Mouse (Mus musculus): ENCODE data around the gene Xrcc5. TPM values are rescaled to one million over a fixed set of nuclear protein-coding genes. Genes with fewer than 3 reads are reported as not detected.

The Xrcc5 gene
- 28.2 TPM for polyA plus RNA-seq (2017; shearing (Covaris generic))

GRCm38 (mm10) chr1:72307317-72307798 is at the start of gene Xrcc5:
Gene Xrcc5, plus strand, starts transcription at chr1:72307421.

DNA sequence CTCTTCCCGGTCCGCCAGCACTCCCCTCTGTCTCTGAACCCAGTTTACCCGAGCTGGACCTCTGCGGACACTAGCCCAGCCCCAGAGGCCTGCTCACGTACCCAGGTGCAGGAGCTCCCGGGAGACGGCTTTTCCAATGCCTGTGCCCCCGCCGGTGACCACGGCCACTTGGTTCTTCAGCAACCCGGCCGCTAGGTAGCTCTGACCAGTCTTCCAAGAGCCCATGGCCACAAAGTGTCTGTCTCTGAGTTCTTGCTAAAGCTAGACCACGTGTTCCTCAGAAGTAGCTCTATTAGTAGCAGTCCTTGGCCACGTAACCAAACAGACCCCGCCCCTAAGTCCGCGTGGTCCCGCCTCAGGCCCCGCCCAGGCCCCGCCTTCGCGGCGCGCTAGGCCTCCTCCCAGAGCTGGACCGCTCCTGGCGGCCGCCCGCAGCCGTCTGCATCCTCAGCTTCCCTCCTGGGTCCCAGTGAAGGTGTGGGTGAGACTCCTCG is 23.2 kb upstream of the Xrcc5 start, which contains the start of the genes Pecr and Tmem169:
Pecr (minus strand) TSS at position 323 of the 494 bp plus-strand sequence.
Tmem169 (plus strand) TSS at position 378 of the 494 bp plus-strand sequence.

Other genes with a start within 250 kb of the Xrcc5 start
- 1.2 TPM for gene Mreg, start 95.1 kb upstream of the Xrcc5 start, polyA plus RNA-seq (2017; shearing (Covaris generic))
- 7.2 TPM for gene Pecr, start 23.1 kb upstream of the Xrcc5 start, polyA plus RNA-seq (2017; shearing (Covaris generic))
- not detected for gene Tmem169, start 23.1 kb upstream of the Xrcc5 start, polyA plus RNA-seq (2017; shearing (Covaris generic))
- gene March4, start 229.5 kb downstream of the Xrcc5 start, polyA plus RNA-seq (2017; shearing (Covaris generic)): not detected

Measured in effector memory CD4-positive, alpha-beta T cell, adult 7 months (primary cell).